Mouse (Mus musculus): ENCODE measurements around the gene Nhlrc4. TPM values are rescaled to one million over a fixed set of nuclear protein-coding genes. Genes with fewer than 3 reads are reported as not detected.
A peak's percentile ranks its signal among the peaks of the same experiment; 100 is the strongest.

Nhlrc4 gene
- total RNA-seq, 2 experiments from 2014 or later: not detected

DNA sequence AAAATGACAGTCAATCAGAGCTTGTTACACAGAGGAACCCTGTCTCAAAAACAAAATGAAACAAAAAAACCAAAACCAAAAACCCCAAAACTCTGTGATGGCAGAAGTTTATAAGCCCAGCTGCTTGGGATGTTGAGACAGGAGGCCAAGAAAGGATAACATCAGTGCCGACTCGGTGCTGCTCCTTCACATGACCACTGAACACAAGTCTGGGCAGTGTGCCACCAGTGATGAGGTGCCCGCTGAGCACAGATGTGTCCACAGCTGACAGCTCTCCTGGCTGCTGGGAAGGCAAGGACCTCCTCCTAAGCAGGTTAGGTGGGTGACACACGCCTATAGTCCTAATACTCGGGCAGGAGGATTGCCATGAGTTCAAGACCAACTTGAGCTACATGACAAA is 22.6 kb downstream of the Nhlrc4 start:
- no peak for DNase-seq

DNA sequence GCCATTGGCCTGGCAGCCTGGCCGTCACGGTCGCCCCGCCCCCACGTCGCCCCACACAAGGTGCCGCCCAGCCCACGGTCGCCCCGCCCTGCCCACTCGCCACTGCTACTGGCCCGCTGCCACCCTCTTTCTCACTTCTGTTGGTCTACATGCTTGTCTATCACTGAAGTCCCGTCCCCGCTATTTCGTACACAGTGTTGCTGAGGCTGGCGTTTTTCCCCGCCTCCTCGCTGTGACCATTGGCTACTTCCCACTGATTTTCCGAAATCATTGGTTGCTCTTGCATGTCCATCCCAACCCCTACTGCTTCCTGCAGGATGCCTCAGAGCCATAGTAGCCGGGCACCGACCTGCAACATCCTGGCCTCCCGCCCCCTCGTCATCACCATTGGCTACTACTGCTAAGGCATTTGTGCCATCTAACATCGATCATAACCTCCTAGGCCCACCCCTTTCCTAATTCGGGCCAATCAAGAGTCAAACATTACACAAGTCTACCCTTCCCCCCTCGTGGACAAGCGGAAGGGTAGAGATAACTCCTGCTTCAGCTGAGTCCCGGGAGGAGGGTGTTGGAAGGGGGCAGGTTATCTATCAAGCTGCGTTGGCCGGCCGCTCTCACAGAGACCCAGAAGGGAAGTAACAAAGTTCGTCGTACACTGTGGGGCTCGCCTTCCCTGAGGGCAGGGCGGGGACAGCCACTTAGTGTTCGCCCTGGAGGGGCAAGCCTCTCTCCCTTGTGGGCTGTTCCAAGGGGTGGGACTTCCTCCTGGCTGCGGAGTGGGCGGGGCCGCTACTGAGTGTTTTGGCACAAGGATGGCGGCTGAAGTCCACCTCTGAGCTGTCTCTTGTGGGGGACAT is 24.7 kb downstream of the Nhlrc4 start:
- DNase-seq: peak; percentile 100

DNA sequence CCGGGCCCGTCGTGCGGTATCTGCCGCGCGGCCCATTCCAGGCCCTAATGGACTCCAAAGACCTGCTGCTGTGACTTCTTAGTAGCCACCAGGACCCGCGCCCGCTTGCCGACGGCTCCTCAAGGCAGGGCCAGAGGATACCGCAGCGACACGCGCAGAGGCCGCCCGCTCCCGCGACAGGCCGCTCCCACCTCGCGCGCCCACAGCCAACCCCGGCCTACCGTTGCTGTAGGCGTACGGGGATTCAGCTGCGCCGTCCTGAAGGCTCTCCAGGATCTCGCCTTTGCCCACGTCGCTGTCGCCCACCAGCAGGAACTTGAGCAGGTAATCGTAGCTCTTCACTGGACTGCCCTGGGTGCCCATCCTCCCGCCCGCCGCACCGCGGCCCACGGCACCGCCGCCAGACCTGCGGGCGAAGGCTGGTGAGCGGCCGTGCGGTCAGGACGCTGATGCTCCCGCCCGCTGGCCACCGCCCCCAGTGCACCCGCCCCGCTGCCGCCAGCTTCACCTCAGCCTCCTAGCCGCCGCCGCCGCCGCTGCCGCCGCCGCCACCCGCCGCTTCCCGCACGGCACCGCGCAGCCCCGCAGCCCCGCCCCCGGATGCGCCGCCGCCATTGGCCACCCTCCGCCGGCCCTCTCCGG is 25.5 kb downstream of the Nhlrc4 start, which contains the start of gene Rab40c:
TSS of gene Rab40c (minus strand) at position 584 of the 642 bp plus-strand sequence.
- DNase-seq: peak; percentile 54 to 64

DNA sequence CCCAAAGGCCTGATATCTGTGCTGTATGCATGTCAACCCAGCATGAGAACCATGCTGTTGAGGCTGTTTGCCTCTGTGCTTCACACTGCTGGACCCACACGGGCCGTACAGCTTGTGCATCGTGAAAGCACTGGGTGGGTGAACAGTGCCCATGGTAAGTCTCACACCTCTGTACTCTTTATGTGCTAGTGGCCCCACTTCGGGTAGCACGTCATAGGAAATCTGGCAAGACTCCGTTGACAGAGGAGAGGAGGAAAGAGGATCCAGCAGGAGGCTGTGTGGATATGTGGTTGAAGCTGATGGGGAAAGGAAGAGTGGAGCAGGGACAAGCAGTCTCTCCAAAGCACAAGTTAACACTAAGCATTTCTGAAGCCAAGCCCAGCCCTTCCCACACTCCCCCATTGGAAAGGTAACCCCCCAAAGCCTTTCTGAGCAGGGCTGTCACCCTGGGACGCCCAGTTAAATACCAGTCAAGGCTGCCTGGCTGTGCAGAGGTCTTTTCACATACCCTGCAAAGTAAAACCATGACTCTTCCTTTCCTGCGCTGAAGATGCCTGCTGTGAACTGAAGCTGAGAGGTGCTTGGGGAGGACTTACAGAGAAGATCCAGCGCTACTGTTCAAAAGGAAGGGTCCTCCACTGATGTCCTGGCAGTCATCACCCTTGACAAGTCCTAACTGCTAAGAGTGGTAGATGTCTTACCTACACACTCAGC is 26.6 kb downstream of the Nhlrc4 start:
- no peak for DNase-seq

DNA sequence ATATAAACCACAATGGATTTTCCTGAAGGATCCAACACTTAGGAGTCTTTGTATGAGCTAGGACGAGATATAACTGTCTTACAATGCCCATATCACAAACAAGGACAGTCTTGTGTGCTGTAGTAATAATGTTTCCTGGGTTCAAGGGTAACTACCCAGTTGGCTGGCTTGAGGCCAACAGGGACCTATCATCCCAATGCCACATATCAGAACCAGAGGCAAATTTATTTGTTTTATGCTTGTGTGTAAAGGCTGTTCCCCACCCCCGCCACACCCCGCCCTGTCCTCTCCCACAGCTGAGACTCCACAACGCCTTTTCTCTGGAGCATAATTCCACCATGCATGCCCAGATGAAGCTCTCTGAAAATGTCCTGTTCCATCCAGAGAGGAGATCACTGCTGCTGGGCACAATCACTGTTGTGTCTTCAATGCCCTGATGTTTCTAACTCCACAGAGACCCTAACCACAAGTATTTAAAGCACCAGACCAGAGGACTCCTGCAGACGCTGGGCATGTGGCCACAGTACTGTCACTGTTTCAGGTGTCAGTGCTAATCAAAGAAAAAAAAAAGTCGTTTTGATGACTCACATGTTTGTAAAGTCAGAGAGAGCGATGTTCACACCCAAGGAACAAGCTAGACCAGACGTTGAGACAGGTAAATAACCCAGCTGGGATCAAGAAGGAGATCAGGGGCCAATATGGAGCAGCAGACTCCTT is 27.7 kb downstream of the Nhlrc4 start:
- DNase-seq: peak; percentile 77 to 83

DNA sequence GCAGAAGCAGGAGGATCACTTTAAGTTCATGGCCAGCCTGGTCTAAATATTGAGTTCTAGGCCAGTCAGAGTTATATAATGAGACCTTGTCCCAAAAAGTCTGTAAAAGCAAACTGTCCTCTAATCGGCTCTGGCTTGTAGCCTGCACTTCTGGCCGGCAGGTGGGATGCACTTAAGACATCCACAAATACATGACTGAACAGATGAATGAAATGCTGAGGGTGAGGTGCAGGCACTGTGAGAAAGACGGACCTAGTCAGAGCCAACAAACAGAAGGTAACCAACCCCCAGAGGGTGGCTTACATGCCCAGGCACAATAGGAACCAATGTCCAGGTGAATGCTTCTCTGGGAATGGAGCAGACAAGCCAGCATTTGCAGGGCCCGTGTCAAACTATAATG is 30.5 kb downstream of the Nhlrc4 start:
- DNase-seq: no peak

DNA sequence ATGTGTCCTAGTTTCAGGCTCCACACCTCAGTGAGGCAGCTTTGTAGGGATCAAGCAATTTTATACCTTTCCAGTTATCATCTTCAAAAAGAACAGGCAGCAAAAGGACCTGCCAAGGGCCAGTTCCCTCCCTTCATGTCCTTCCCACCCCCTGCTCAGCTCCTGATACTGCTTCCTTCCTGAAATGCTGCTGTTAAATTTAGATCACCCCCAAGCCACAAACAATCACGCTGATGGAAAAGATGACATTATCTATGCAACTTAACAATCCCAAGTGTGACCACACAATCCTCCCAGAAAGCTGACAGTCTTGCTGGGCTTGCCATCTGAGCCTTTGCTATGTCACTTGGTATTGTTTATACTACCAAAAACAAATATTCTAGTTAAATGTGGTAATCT is 30.9 kb downstream of the Nhlrc4 start:
- no peak for DNase-seq

DNA sequence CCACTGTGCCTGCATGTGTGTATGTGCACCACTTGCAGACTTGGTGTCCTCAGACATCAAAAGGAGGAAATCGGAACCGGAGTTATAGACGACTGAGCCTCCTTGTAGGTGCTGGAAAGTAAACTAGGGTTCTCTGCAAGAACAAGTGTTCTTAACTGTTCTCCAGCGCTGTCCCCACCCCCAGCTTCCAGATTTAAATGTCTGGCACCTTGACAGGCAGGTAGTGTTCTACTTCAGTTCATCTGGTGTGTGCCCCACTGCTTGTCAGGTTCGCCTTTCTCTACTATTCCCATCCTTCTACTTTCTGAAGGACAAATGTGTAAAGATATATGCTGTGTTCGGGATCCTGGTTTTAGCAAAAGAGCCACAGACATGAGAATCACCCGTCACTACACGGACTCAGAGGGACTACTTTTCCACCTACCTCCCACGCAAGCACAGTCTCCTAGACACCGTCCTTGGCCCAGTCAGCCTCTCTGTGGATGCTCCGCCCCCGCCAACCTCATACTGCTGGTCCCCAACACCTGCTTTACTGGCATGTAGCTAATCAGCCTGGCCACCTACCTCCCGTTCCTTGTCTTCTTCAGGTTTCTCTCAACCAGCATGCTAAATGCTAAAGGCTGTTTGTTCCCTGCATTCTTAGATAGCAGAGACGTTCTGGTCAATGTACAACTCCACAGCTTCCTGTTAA is 31.4 kb downstream of the Nhlrc4 start:
- DNase-seq: peak; percentile 74 to 75

DNA sequence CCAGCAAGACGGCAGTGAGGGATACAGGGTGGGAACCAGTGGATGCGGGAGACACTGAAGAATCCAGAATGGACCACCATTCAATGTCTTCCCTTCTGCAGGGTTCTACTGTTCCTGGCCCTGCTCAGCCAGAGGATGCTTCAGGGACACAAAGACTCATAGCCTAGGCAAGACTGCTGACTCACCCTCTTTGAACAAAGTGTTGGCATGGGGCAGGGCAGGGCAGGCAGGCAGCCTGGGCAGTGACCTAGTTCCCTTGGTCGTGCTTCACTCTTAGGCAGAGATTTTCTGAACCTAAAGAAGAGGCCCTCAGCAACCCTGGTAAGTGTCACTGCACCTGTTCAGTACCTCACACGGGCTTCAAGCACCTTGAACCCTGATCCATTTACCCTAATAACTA is 32.9 kb downstream of the Nhlrc4 start:
- peak; percentile 81 to 86 for DNase-seq

DNA sequence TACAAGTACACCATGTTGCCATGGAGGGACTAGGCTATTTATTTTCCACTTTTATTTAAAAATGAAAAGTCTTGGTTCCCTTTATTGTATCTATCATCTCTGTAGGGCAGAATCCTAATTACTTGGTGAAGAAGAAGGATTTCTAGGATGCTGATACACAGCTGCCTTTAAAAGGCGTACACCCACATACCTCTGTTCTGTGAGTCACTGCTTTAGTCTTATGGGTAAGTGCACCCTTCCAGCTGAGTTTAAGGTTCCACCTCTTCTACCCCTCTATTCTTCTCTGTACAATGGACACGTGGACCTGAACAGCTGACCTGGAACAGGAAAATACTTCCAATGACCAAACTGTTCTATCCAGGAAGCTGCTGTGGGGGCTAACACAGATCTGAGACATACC is 37.1 kb downstream of the Nhlrc4 start:
- DNase-seq: no peak

DNA sequence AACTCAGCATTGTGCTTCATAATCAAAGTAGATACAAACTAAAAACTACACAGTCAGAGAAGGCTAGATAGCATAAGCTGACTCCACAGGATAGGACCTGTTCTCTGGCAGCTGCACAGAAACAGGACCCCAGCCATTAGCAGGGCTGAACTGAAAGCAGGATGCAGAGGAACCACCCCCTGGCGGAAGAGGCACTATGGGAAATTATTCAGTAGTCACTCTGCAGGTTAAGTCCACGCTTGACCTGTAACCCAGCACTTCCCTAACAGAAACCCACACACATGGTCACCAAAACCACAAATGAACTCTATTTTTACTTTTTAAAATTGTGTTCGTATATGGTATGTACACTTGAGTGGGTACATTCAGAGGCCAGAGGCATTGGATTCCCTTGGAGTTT is 41.7 kb downstream of the Nhlrc4 start:
- DNase-seq: no peak

DNA sequence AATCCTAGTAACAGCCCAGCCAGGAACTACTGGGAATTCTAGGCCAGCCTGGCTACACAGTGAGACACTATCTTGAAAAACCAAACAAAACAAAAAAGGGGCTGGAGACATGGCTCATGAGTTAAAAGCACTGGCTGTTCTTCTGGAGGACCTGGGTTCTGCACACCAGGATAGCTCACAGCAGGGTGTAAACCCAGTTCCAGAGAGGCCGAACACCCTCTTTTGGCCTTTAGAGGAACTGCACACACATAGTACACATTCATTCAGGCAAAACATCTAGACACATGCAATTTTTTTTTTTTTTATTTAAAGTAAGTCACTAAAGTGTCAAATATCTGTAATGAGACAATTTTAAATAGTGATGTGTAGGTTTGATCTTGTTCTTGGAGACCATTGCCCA is 44.6 kb downstream of the Nhlrc4 start:
- DNase-seq: no peak

DNA sequence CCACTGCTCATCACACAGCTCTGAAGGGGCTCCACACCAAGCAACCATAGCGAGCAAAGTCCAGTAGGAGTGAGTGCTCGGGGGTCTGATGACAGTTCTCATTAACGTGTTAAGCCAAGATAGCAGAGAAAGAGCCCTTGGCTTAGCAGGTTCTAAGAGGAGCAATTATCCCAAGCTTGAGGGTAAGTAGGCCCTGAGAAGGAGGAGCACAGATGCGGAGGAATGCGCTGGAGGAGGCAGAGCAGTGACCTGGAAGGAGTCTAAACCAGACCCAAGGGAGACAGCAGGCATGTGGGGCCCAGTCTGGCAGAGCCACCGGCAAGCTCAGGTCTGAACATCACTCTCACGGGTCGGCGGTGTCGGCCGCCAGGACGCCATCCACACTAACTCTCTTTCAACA is 48.9 kb downstream of the Nhlrc4 start:
- DNase-seq: no peak

DNA sequence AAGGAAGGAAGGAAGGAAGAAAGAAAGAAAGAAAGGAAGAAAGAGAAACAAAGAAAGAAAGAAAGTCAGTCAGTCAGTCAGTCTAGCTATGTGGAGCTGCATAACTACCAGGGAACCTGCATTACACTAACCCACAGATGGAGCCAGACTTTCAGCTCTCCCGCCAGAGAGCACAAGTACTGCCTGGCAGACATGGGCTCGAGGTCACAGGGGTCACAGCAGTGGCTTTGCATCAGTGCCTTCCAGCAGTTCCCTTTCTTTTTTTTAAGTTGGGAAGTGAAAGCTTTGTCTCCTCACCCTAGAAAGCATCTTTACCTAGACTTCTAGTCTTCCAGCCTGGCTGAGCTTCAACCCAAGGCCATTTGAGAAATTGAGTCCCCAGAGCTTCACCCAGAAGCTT is 49.3 kb downstream of the Nhlrc4 start:
- peak in 1 of 2 experiments; percentile 27 for DNase-seq

DNA sequence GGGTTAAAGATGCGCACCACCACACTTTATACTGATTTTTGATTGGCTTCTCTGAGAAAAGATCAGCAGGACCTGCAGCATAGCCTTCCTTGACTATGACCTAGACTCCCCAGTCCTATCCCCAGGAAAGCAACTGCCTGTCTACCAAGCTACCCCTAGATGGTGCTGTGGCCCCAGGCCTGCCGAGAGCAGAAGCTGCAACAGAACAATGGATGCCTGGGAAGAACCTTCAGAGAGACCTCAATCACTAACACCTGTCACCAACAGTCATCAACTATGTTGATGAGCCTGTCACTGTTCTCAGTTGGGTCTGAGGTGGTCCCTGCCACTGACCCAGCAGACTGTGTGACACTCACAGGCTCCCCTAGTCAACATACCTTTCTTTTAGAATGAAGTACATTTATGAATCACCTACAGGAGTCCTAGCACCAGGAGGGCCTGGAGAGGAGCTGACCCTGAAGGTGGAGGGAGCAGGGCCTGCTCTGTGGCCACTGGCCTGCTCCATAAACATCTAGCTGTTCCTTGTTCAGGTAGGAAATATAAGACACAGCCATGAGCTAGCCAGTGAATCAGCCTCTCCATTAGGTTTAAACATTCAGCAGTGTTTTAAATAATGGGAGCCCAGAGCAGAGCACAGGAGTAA is 50.7 kb downstream of the Nhlrc4 start:
- peak; percentile 83 to 84 for DNase-seq

Other genes with a start within 250 kb of the Nhlrc4 start
- 1 to 10 TPM; 1.7 to 2.3 TPM for gene Gng13, start 227.8 kb downstream of the Nhlrc4 start, total RNA-seq (2021)
- 1 to 10 TPM; 3.6 to 4.0 TPM for gene Chtf18, start 217.5 kb downstream of the Nhlrc4 start, total RNA-seq (2021)
- gene Rpusd1, start 217.3 kb downstream of the Nhlrc4 start, total RNA-seq (2021): 10 to 100 TPM; 12.5 to 13.4 TPM
- not detected for gene Mslnl, start 208.9 kb downstream of the Nhlrc4 start, total RNA-seq (2021)
- 1 to 10 TPM; 5.5 to 8.2 TPM for gene Msln, start 190.6 kb downstream of the Nhlrc4 start, total RNA-seq (2021)
- 10 to 100 TPM; 26.0 to 31.0 TPM for gene Narfl, start 171.2 kb downstream of the Nhlrc4 start, total RNA-seq (2021)
- 10 to 100 TPM; 17.6 to 32.8 TPM for gene Haghl, start 159.3 kb downstream of the Nhlrc4 start, total RNA-seq (2021)
- gene Ccdc78, start 158.4 kb downstream of the Nhlrc4 start, total RNA-seq (2021): not detected
- 10 to 100 TPM; 76.7 to 85.4 TPM for gene Fam173a, start 152.1 kb downstream of the Nhlrc4 start, total RNA-seq (2021)
- not detected for gene AC134908.4, start 149.3 kb downstream of the Nhlrc4 start, total RNA-seq (2021)
- 10 to 100 TPM; 24.5 to 27.7 TPM for gene Metrn, start 147.8 kb downstream of the Nhlrc4 start, total RNA-seq (2021)
- 10 to 100 TPM; 19.4 to 34.2 TPM for gene Fbxl16, start 135.9 kb downstream of the Nhlrc4 start, total RNA-seq (2021)
- gene Wdr24, start 121.3 kb downstream of the Nhlrc4 start, total RNA-seq (2021): 10 to 100 TPM; 16.6 to 20.8 TPM
- gene Jmjd8, start 116.1 kb downstream of the Nhlrc4 start, total RNA-seq (2021): 10 to 100 TPM; 87.8 to 93.9 TPM
- gene Stub1, start 111.6 kb downstream of the Nhlrc4 start, total RNA-seq (2021): 100 to 1,000 TPM; 167 to 173 TPM
- gene Rhbdl1, start 107.7 kb downstream of the Nhlrc4 start, total RNA-seq (2021): 10 to 100 TPM; 17.4 to 20.3 TPM
- 10 to 100 TPM in 1 of 2 experiments, 1 to 10 TPM in 1; 9.5 to 13.3 TPM for gene Gm20683, start 103.2 kb downstream of the Nhlrc4 start, total RNA-seq (2021)
- 100 to 1,000 TPM in 1 of 2 experiments, 10 to 100 TPM in 1; 97.2 to 104 TPM for gene Rhot2, start 100.1 kb downstream of the Nhlrc4 start, total RNA-seq (2021)
- 10 to 100 TPM; 12.9 to 15.6 TPM for gene Wdr90, start 83.5 kb downstream of the Nhlrc4 start, total RNA-seq (2021)
- gene Mcrip2, start 76.2 kb downstream of the Nhlrc4 start, total RNA-seq (2021): 100 to 1,000 TPM; 340 to 398 TPM
- gene Mettl26, start 69.9 kb downstream of the Nhlrc4 start, total RNA-seq (2021): 100 to 1,000 TPM; 106 to 124 TPM
- gene Wfikkn1, start 64.1 kb downstream of the Nhlrc4 start, total RNA-seq (2021): 1 to 10 TPM in 1 of 2 experiments, under 1 TPM in 1; 0.99 to 1.2 TPM
- gene Rab40c, start 25.2 kb downstream of the Nhlrc4 start, total RNA-seq (2021): 10 to 100 TPM; 20.6 to 46.0 TPM
- 100 to 1,000 TPM in 1 of 2 experiments, 10 to 100 TPM in 1; 96.8 to 117 TPM for gene Pigq, start within 50 bp of the Nhlrc4 start, total RNA-seq (2021)
- not detected for gene A930017K11Rik, start 7.6 kb upstream of the Nhlrc4 start, total RNA-seq (2021)
- 10 to 100 TPM; 16.7 to 23.8 TPM for gene Capn15, start 40.8 kb upstream of the Nhlrc4 start, total RNA-seq (2021)
- 10 to 100 TPM; 17.9 to 21.9 TPM for gene Rab11fip3, start 124.6 kb upstream of the Nhlrc4 start, total RNA-seq (2021)
- gene Decr2, start 145.4 kb upstream of the Nhlrc4 start, total RNA-seq (2021): 10 to 100 TPM; 17.8 to 27.2 TPM
- gene Nme4, start 150.6 kb upstream of the Nhlrc4 start, total RNA-seq (2021): 1 to 10 TPM; 2.2 to 3.5 TPM
- gene Tmem8, start 168.3 kb upstream of the Nhlrc4 start, total RNA-seq (2021): 1 to 10 TPM; 5.4 to 9.4 TPM
- 10 to 100 TPM; 85.8 to 88.4 TPM for gene Mrpl28, start 178.5 kb upstream of the Nhlrc4 start, total RNA-seq (2021)
- 10 to 100 TPM; 35.1 to 42.1 TPM for gene Axin1, start 193.7 kb upstream of the Nhlrc4 start, total RNA-seq (2021)

Measured in adrenal gland, postnatal 36 days (tissue).